Mouse (Mus musculus): ENCODE results near the gene Mbnl1. TPM values are rescaled to one million over a fixed set of nuclear protein-coding genes. Genes with fewer than 3 reads are reported as not detected.
A peak's percentile ranks its signal among the peaks of the same experiment; 100 is the strongest.

Mbnl1 gene
- total RNA-seq, 2 experiments from 2014 or later: 339 to 401 TPM

DNA sequence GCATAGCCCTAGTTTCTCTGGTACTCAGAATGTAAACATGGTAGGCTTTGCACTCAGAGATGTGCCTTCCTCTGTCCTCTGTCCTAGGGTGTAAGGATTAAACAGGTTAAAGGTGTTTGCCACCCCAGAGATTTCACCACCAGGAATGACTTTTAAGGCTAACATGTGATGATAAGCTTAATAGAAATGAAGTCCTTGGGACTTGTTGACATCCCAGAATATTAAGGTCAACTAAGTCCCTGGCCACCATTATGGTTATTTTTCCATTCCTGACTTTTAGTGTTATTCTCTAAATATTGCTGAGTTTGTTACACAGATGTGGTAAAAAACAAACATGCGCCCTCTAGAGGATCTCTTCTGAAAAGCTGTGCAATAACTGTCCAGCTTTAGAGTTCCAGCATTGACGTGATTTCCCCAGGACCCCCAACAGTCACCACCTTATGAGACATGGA, 136.3 kb downstream of the Mbnl1 start:
- no peak for DNase-seq

DNA sequence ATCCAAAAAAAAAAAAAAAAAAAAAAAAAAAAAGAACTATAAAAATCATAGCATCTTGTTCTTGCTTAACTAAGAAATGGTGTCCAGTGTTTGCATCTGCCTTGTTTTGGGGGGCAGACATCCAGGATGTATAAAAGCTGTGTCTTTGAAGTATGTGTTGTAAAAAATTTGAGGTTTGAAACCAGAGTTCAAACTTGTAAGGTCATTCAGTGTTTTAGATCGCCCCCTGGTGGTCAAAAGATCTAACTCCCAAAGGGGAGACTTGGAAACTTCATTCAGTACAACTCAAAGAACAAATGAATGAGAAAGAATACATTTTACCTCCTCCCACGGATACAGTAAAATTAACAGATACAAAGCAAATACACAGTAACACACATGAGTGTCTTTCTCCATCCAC, 139.2 kb downstream of the Mbnl1 start:
- no peak for DNase-seq

- DNase-seq: no peak
Observed at GRCm38 (mm10) chr3:60613121-60613520, 140.5 kb downstream of the Mbnl1 start.

DNA sequence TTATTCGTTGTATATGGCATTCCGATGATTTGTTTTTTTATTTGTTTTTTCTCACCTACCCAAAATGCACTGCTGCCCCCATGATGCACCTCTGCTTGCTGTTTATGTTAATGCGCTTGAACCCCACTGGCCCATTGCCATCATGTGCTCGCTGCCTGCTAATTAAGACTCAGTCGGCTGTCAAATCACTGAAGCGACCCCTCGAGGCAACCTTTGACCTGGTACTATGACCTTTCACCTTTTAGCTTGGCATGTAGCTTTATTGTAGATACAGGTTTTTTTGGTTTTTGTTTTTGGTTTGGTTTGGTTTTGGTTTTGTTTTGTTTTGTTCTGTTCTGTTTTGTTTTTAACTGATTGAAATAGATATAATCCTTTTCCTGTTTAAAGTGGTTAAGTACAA, 141.9 kb downstream of the Mbnl1 start:
- DNase-seq: no peak

- DNase-seq: peak; percentile 26
Observed at GRCm38 (mm10) chr3:60615057-60615606, 142.5 kb downstream of the Mbnl1 start.

DNA sequence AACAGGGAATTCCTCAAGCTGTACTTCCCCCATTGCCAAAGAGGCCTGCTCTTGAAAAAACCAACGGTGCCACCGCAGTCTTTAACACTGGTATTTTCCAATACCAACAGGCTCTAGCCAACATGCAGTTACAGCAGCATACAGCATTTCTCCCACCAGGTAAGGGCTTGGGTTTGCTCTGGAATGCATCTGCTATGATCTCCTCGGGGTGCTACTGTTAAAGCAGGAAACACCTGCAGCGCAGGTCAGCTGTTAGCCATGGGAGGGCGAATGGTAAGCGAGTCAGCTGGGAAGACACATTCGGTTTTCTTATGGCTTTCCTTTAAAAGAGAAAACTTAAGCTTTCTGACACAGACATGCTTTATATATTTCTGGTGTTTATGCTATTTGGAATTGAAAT, 143.0 kb downstream of the Mbnl1 start:
- no peak for DNase-seq

DNA sequence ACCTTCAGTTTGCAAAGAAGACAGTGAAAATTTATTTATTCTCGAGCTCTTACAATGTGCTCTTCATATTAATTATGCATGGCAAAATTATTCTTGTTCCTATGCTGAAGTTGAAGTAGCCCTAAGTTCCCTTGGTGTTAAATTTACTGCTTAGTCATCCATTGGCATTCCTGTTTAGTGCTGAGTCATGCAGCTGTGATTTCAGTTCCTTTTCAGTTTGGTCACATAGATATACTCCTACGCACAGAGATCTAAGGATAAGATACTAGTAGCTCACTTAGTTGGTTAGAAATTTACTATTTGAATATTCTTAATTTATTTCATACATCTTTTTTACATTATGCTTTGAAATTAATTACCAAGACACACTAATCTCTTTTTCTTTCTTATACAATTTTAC, 143.5 kb downstream of the Mbnl1 start:
- no peak for DNase-seq

GRCm38 (mm10) chr3:60617643-60618042, 145.0 kb downstream of the Mbnl1 start:
- no peak for DNase-seq

- DNase-seq: no peak
Observed at GRCm38 (mm10) chr3:60620236-60620635, 147.6 kb downstream of the Mbnl1 start.

DNA sequence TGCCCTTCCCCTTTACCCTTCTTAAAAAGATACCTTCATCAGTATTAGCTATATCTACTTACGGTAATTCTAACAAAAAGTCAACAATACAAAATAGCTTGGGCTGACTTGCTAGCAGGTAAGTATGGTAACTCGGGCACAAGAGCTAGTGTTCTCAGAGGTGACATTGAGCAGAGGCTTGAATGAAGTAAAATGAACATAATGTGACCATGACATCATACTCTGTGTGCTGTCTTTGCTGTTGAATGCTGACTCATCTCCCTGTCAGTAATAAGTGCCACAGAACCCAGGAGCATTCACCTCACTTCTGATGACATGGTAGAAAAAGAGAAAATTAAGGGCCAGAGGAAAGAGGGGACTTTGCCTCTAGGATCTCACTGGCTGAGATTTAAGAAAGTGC, 158.6 kb downstream of the Mbnl1 start:
- DNase-seq: no peak

DNA sequence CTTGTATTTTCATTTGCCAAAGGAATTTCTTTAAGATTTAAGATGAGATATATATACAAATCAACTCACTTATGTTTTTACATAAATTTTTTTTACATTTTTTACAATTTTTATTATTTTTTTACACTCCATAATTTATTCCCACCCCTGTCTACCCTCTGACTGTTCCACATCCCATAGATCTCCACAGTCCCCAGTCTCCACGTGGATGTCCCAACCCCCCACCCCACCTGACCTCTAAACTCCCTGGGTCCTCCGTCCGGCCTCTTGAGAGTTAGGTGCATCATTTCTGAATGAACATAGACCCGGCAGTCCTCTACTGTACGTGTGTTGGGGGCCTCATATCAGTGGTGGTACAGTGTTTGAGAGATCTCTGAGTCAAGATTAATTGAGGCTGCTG, 159.1 kb downstream of the Mbnl1 start:
- DNase-seq: no peak

GRCm38 (mm10) chr3:60632796-60633466, 160.3 kb downstream of the Mbnl1 start:
- no peak for DNase-seq

GRCm38 (mm10) chr3:60638530-60638929, 165.9 kb downstream of the Mbnl1 start:
- no peak for DNase-seq

DNA sequence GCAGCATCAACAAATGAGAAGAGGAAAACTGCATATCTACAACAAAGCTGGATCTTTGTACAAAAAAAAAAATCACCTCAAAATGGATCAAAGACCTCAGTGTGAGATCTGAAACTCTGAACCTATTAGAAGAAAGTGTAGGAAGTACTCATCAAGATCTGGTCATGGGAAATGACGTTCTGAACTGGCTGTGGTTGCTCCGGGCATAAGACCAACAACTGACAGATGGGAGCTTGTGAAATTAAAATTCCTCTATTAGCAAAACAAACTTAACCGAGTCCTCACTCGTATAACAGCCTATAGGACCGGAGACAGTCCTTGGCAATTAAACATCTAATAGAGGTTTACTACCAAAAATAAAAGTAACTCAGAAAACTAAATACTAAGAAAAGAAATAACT, 166.5 kb downstream of the Mbnl1 start:
- no peak for DNase-seq

- no peak for DNase-seq
Observed at GRCm38 (mm10) chr3:60642227-60642626, 169.6 kb downstream of the Mbnl1 start.

DNA sequence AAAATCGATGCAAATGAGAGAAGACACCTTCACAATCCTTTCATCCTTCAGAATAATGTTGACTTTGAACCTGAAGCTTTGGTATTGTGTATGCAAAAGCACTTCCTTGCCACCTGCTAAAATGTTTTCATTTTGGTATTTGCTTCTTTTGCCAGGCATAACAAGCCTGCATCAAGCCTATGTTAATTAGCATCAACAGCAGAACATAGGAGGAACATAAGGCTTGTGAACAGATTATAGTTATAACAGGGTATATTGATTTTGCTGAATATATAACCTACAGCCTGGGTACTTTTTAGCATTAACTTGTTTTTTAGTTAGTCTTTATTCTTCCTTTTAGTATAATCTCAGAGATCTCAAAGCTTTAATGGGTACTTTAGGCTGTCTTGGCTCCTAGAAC, 172.9 kb downstream of the Mbnl1 start:
- no peak for DNase-seq

GRCm38 (mm10) chr3:60648293-60648692, 175.7 kb downstream of the Mbnl1 start:
- no peak for DNase-seq

- no peak for DNase-seq
Observed at GRCm38 (mm10) chr3:60660762-60661161, 188.1 kb downstream of the Mbnl1 start.
